Mouse (Mus musculus) MEL (cell line): ENCODE data around the gene Man1c1. TPM values are rescaled to one million over a fixed set of nuclear protein-coding genes. Genes with fewer than 3 reads are reported as not detected.

Experiments used
- DNase-seq: peaks from one replicate; pipeline ENCODE4 v3.0.0; 2011; ENCODE audit warnings: low read depth, low spot score
- H3K27ac ChIP-seq: 2 replicates; pipeline ENCODE4 v1.5.1; 2012; ENCODE audit warnings: low read depth, mild to moderate bottlenecking, control low read depth, low read length, moderate library complexity; ENCODE audit not compliant: control insufficient read depth
- H3K27me3 ChIP-seq, 2 experiments: fragments of 150-350 bp in 1 of 2; sonication (generic) in 1 of 2; 2 replicates each; pipeline ENCODE4 v1.6.1; 2012; ENCODE audit warnings: low read length in 2 of 2, mild to moderate bottlenecking in 2 of 2, improper control_type of control experiment in 1 of 2, moderate library complexity in 1 of 2; ENCODE audit not compliant: insufficient read depth in 2 of 2, control insufficient read depth in 1 of 2
- H3K36me3 ChIP-seq, 2 experiments: 2 replicates each; pipeline ENCODE4 v1.6.1; 2012 to 2014; ENCODE audit warnings: low read length in 2 of 2, improper control_type of control experiment in 1 of 2, inconsistent platforms in 1 of 2, mild to moderate bottlenecking in 1 of 2; ENCODE audit not compliant: insufficient read depth in 2 of 2, control insufficient read depth in 1 of 2
- H3K4me1 ChIP-seq, 2 experiments: fragments of 150-350 bp in 1 of 2; sonication (generic) in 1 of 2; 2 replicates each; pipeline ENCODE4 v1.6.1; 2012; ENCODE audit warnings: low read length in 2 of 2, improper control_type of control experiment in 1 of 2, mild to moderate bottlenecking in 1 of 2; ENCODE audit not compliant: insufficient read depth in 2 of 2, control insufficient read depth in 1 of 2
- H3K4me3 ChIP-seq, 2 experiments: fragments of 150-350 bp in 1 of 2; sonication (generic) in 1 of 2; 2 replicates each; pipeline ENCODE4 v1.5.1; 2012; ENCODE audit warnings: low read depth in 2 of 2, low read length in 2 of 2, mild to moderate bottlenecking in 2 of 2, moderate library complexity in 2 of 2, control low read depth in 1 of 2, improper control_type of control experiment in 1 of 2; ENCODE audit not compliant: control insufficient read depth in 1 of 2, insufficient read depth in 1 of 2
- H3K79me2 ChIP-seq: 2 replicates; pipeline ENCODE4 v1.6.1; 2012; ENCODE audit warnings: mild to moderate bottlenecking, low read length, moderate library complexity; ENCODE audit not compliant: control insufficient read depth, poor library complexity, insufficient read depth
- H3K9ac ChIP-seq: 2 replicates; pipeline ENCODE4 v1.6.1; 2012; ENCODE audit warnings: low read depth, mild to moderate bottlenecking, control low read depth, low read length, moderate library complexity; ENCODE audit not compliant: control insufficient read depth, poor library complexity, severe bottlenecking
- H3K9me3 ChIP-seq: fragments of 150-350 bp; sonication (generic); replicated peaks from 2 replicates; pipeline ENCODE4 v1.6.1; 2012; ENCODE audit warnings: mild to moderate bottlenecking, low read length, improper control_type of control experiment, moderate library complexity; ENCODE audit not compliant: insufficient read depth
- CHD1 ChIP-seq: IDR thresholded peaks from 2 replicates; pipeline ENCODE4 v1.6.1; 2012; ENCODE audit warnings: low read depth, mild to moderate bottlenecking, inconsistent platforms, low read length, improper control_type of control experiment
- CHD2 ChIP-seq: IDR thresholded peaks from 2 replicates; pipeline ENCODE4 v1.6.1; 2011; ENCODE audit warnings: low read length, improper control_type of control experiment
- CTCF ChIP-seq, 3 experiments: IDR thresholded peaks in 2 of 3; conservative IDR thresholded peaks in 1 of 3; 2 replicates each; pipeline ENCODE4 v1.5.1; 2011 to 2012; ENCODE audit warnings: low read length in 3 of 3, low read depth in 2 of 3, mild to moderate bottlenecking in 2 of 3, improper control_type of control experiment in 1 of 3, inconsistent platforms in 1 of 3, mixed read lengths in 1 of 3, moderate library complexity in 1 of 3; ENCODE audit not compliant: control insufficient read depth in 1 of 3, insufficient read depth in 1 of 3, poor library complexity in 1 of 3, severe bottlenecking in 1 of 3
- E2F4 ChIP-seq: IDR thresholded peaks from 2 replicates; pipeline ENCODE4 v1.6.1; 2011; ENCODE audit warnings: low read depth, low read length, improper control_type of control experiment, borderline replicate concordance
- ELF1 ChIP-seq: IDR thresholded peaks from 2 replicates; pipeline ENCODE4 v1.6.1; 2014; ENCODE audit warnings: low read depth, mild to moderate bottlenecking, inconsistent platforms, low read length, improper control_type of control experiment, moderate library complexity
- ETS1 ChIP-seq: IDR thresholded peaks from 2 replicates; pipeline ENCODE4 v1.6.1; 2012; ENCODE audit warnings: low read depth, mild to moderate bottlenecking, inconsistent platforms, low read length, improper control_type of control experiment, moderate library complexity
- GATA1 ChIP-seq: IDR thresholded peaks from 2 replicates; pipeline ENCODE4 v1.6.1; 2011; ENCODE audit warnings: low read depth, low read length, improper control_type of control experiment
- HCFC1 ChIP-seq: IDR thresholded peaks from 2 replicates; pipeline ENCODE4 v1.6.1; 2012; ENCODE audit warnings: low read depth, mild to moderate bottlenecking, inconsistent platforms, low read length, improper control_type of control experiment, moderate library complexity
- JUND ChIP-seq: IDR thresholded peaks from 2 replicates; pipeline ENCODE4 v1.6.1; 2011; ENCODE audit warnings: low read depth, mild to moderate bottlenecking, improper control_type of control experiment, low read length
- KAT2A ChIP-seq: conservative IDR thresholded peaks from 2 replicates; pipeline ENCODE4 v1.6.1; 2012; ENCODE audit warnings: low read depth, low read length, improper control_type of control experiment, inconsistent platforms
- MAFK ChIP-seq: IDR thresholded peaks from 2 replicates; pipeline ENCODE4 v1.6.1; 2011; ENCODE audit warnings: low read depth, mild to moderate bottlenecking, low read length, improper control_type of control experiment, borderline replicate concordance
- MAX ChIP-seq: IDR thresholded peaks from 2 replicates; pipeline ENCODE4 v1.6.1; 2011; ENCODE audit warnings: low read length, improper control_type of control experiment
- MAZ ChIP-seq: IDR thresholded peaks from 2 replicates; pipeline ENCODE4 v1.6.1; 2012; ENCODE audit warnings: low read depth, mild to moderate bottlenecking, inconsistent platforms, low read length, improper control_type of control experiment
- MXI1 ChIP-seq: IDR thresholded peaks from 2 replicates; pipeline ENCODE4 v1.6.1; 2011; ENCODE audit warnings: mild to moderate bottlenecking, low read depth, low read length, improper control_type of control experiment
- MYC ChIP-seq: IDR thresholded peaks from 2 replicates; pipeline ENCODE4 v1.6.1; 2011; ENCODE audit warnings: low read depth, mild to moderate bottlenecking, low read length, improper control_type of control experiment, moderate library complexity
- NRF1 ChIP-seq: IDR thresholded peaks from 2 replicates; pipeline ENCODE4 v1.6.1; 2014; ENCODE audit warnings: low read depth, mild to moderate bottlenecking, inconsistent platforms, low read length, improper control_type of control experiment, moderate library complexity; ENCODE audit not compliant: poor library complexity, insufficient read depth, severe bottlenecking
- POLR2A ChIP-seq, 2 experiments: IDR thresholded peaks; 2 replicates each; pipeline ENCODE4 v1.6.1; 2011 to 2012; ENCODE audit warnings: low read length in 2 of 2, mild to moderate bottlenecking in 2 of 2, control low read depth in 1 of 2, improper control_type of control experiment in 1 of 2, low read depth in 1 of 2, moderate library complexity in 1 of 2; ENCODE audit not compliant: control insufficient read depth in 1 of 2, insufficient read depth in 1 of 2, poor library complexity in 1 of 2
- POLR2AphosphoS2 ChIP-seq: IDR thresholded peaks from 2 replicates; pipeline ENCODE4 v1.6.1; 2011; ENCODE audit warnings: low read length, improper control_type of control experiment
- POLR2AphosphoS5 ChIP-seq: IDR thresholded peaks from 2 replicates; pipeline ENCODE4 v1.6.1; 2012; ENCODE audit warnings: low read depth, borderline replicate concordance, mild to moderate bottlenecking, inconsistent platforms, low read length, moderate library complexity, mixed read lengths
- SIN3A ChIP-seq: IDR thresholded peaks from 2 replicates; pipeline ENCODE4 v1.6.1; 2012; ENCODE audit warnings: low read length, improper control_type of control experiment, inconsistent platforms
- TBP ChIP-seq: IDR thresholded peaks from 2 replicates; pipeline ENCODE4 v1.8.0; 2011; ENCODE audit warnings: low read depth, low read length, improper control_type of control experiment
- TCF12 ChIP-seq: IDR thresholded peaks from 2 replicates; pipeline ENCODE4 v1.6.1; 2014; ENCODE audit warnings: low read depth, mild to moderate bottlenecking, inconsistent platforms, low read length, improper control_type of control experiment, moderate library complexity
- ZMIZ1 ChIP-seq: IDR thresholded peaks from 2 replicates; pipeline ENCODE4 v1.6.1; 2012; ENCODE audit warnings: low read depth, mild to moderate bottlenecking, inconsistent platforms, low read length, improper control_type of control experiment, moderate library complexity
- polyA plus RNA-seq, 2 experiments: library from polyadenylated mRNA; stranded (reverse) in 1 of 2; unstranded in 1 of 2; fragments of >175 nt in 1 of 2; fragments of >200 nt in 1 of 2; gene quantifications; 2 replicates each; pipeline versions ENCODE4 v1.2.1 to v1.2.4; 2012; ENCODE audit warnings: low replicate concordance in 2 of 2, low read depth in 1 of 2; ENCODE audit not compliant: insufficient read length in 2 of 2, insufficient read depth in 1 of 2, missing spikeins in 1 of 2
- total RNA-seq: library from RNA; depleted of rRNA; stranded (reverse); fragments of 300-350 nt; gene quantifications from 2 replicates; pipeline ENCODE4 v1.2.3, GENCODE M21; 2012

The Man1c1 gene
- total and polyA plus RNA-seq, 3 experiments, result 1.9 to 5.2 TPM; not detected in 1

- Histone ChIP-seq H3K27me3 (no peaks in the 10 kb centered on the region), H3K27ac (no peak overlapping the region), H3K36me3 (no peaks in the 10 kb centered on the region; a peak in 1 of 4 replicates), H3K9ac (no peak overlapping the region), H3K9me3 (no peaks in the 10 kb centered on the region), H3K79me2 (no peaks in the 10 kb centered on the region), H3K4me1 (peaks cover 0 to 5% of the 10 kb centered on the region in 2 experiments; a peak in 2 of 4 replicates), H3K4me3 (no peak overlapping the region)
- DNase-seq, result no peak
- TF ChIP-seq HCFC1 (no peak), NRF1 (no peak), E2F4 (no peak), SIN3A (no peak), MYC (no peak), KAT2A (no peak), MAZ (no peak), ZMIZ1 (no peak), GATA1 (no peak), ELF1 (no peak), MAX (no peak), CHD1 (no peak)
Observed at GRCm38 (mm10) chr4:134740186-134740585, 36.1 kb upstream of the Man1c1 start.

- Histone ChIP-seq H3K9ac (no peak overlapping the region), H3K79me2 (no peaks in the 10 kb centered on the region), H3K27ac (no peak overlapping the region), H3K27me3 (no peaks in the 10 kb centered on the region), H3K9me3 (no peaks in the 10 kb centered on the region), H3K4me1 (peaks cover 0 to 10% of the 10 kb centered on the region in 2 experiments; a peak in 2 of 4 replicates), H3K4me3 (no peak overlapping the region), H3K36me3 (no peaks in the 10 kb centered on the region; a peak in 2 of 4 replicates)
- no peak for DNase-seq
- TF ChIP-seq CHD2, result no peak
- no peak for TF ChIP-seq TCF12
- TF ChIP-seq MAX, result no peak
- TF ChIP-seq KAT2A, result no peak
- TF ChIP-seq HCFC1, result no peak
- no peak for TF ChIP-seq CTCF (IDR thresholded peaks at IDR 0.05 in 2 of 3, conservative IDR thresholded peaks at IDR 0.05 in 1 of 3; ENCODE audit: control insufficient read depth in 1 of 3, insufficient read depth in 1 of 3, low read depth in 2 of 3, low read length in 3 of 3, poor library complexity in 1 of 3, severe bottlenecking in 1 of 3)
- TF ChIP-seq MXI1, result no peak
- TF ChIP-seq ETS1, result no peak
- no peak for TF ChIP-seq TBP
- TF ChIP-seq POLR2AphosphoS2, result no peak
- TF ChIP-seq POLR2AphosphoS5, result no peak
- no peak for TF ChIP-seq GATA1
- no peak for TF ChIP-seq JUND
- TF ChIP-seq POLR2A (IDR thresholded peaks at IDR 0.05; ENCODE audit: control insufficient read depth in 1 of 2, insufficient read depth in 1 of 2, low read depth in 1 of 2, low read length in 2 of 2, poor library complexity in 1 of 2), result no peak
- TF ChIP-seq MAFK, result no peak
- TF ChIP-seq SIN3A, result no peak
Observed at GRCm38 (mm10) chr4:134739530-134739929, 35.4 kb upstream of the Man1c1 start.
